Mouse (Mus musculus) small intestine, adult 2 months (tissue): ENCODE data around the gene Phpt1. TPM values are rescaled to one million over a fixed set of nuclear protein-coding genes. Genes with fewer than 3 reads are reported as not detected.

Experiments used
- H3K27ac ChIP-seq: fragments of 200-500 bp; 2 replicates; pipeline ENCODE4 v1.5.1; 2012; ENCODE audit warnings: low read depth, low read length, control low read depth, inconsistent platforms; ENCODE audit not compliant: insufficient read depth
- H3K27me3 ChIP-seq: fragments of 200-500 bp; 2 replicates; pipeline ENCODE4 v1.6.1; 2012; ENCODE audit warnings: mild to moderate bottlenecking, moderate library complexity, low read length, inconsistent platforms; ENCODE audit not compliant: control insufficient read depth, insufficient read depth
- H3K36me3 ChIP-seq: fragments of 200-500 bp; 2 replicates; pipeline ENCODE4 v1.6.1; 2012; ENCODE audit warnings: mild to moderate bottlenecking, low read length, control low read depth, inconsistent platforms; ENCODE audit not compliant: control insufficient read depth, insufficient read depth
- H3K4me1 ChIP-seq: fragments of 200-500 bp; 2 replicates; pipeline ENCODE4 v1.6.1; 2012; ENCODE audit warnings: low read length, inconsistent platforms, mixed read lengths; ENCODE audit not compliant: control insufficient read depth, insufficient read depth, insufficient read length
- H3K4me3 ChIP-seq: fragments of 200-500 bp; 2 replicates; pipeline ENCODE4 v1.5.1; 2012; ENCODE audit warnings: low read depth, mild to moderate bottlenecking, control low read depth, inconsistent platforms, low read length, moderate library complexity
- CTCF ChIP-seq: fragments of 200-500 bp; IDR thresholded peaks from 2 replicates; pipeline ENCODE4 v1.5.1; 2012; ENCODE audit warnings: low read depth, mild to moderate bottlenecking, control low read depth, inconsistent platforms, low read length, moderate library complexity, mixed read lengths; ENCODE audit not compliant: insufficient replicate concordance, insufficient read length; ENCODE audit errors: extremely low read depth
- POLR2A ChIP-seq: fragments of 200-500 bp; IDR thresholded peaks from 2 replicates; pipeline ENCODE4 v1.6.1; 2012; ENCODE audit warnings: low read depth, mild to moderate bottlenecking, control low read depth, inconsistent platforms, low read length, moderate library complexity
- WGBS: fragments of 180-500 bp; shearing (Covaris S2); methylation state at CpG from one replicate; pipeline ENCODE4 v1.1.7; 2018; 5-methylcytosine and 5-hydroxymethylcytosine counted together
- polyA plus RNA-seq: library from polyadenylated mRNA; depleted of rRNA; stranded (reverse); fragments of >200 nt; gene quantifications from 2 replicates; pipeline ENCODE4 v1.2.3, GENCODE M21; 2012; rRNA removed

Gene Phpt1
- polyA plus RNA-seq, 1 experiment = 29.7 TPM

GRCm38 (mm10) chr2:25526510-25527302 is 48.3 kb downstream of the Phpt1 start:
- Histone ChIP-seq H3K4me1 (no peaks in the 10 kb centered on the region), H3K4me3 (no peak overlapping the region), H3K27me3 (no peaks in the 10 kb centered on the region), H3K36me3 (peaks cover 71% of the 10 kb centered on the region), H3K27ac (no peak overlapping the region)
- 84% methylated on average over 9 of the region's 9 CpGs for WGBS
- TF ChIP-seq POLR2A = no peak
- no peak for TF ChIP-seq CTCF

Other genes with a start within 250 kb of the Phpt1 start
- gene Man1b1, start 242.9 kb downstream of the Phpt1 start, polyA plus RNA-seq = 11.1 and 20.5 TPM in 2 replicates
- 12.5 and 24.4 TPM in 2 replicates for gene Dpp7, start 218.9 kb downstream of the Phpt1 start, polyA plus RNA-seq
- gene Uap1l1, start 209.5 kb downstream of the Phpt1 start, polyA plus RNA-seq = 130 and 360 TPM in 2 replicates
- gene Sapcd2, start 202.9 kb downstream of the Phpt1 start, polyA plus RNA-seq = 15.4 and 28.8 TPM in 2 replicates
- 25.8 and 50.7 TPM in 2 replicates for gene Entpd2, start 179.3 kb downstream of the Phpt1 start, polyA plus RNA-seq
- gene Npdc1, start 175.9 kb downstream of the Phpt1 start, polyA plus RNA-seq = 103 and 117 TPM in 2 replicates
- 0.68 and 0.76 TPM in 2 replicates for gene Fut7, start 152.0 kb downstream of the Phpt1 start, polyA plus RNA-seq
- gene Abca2, start 146.5 kb downstream of the Phpt1 start, polyA plus RNA-seq = 15.0 and 18.5 TPM in 2 replicates
- gene Clic3, start 118.4 kb downstream of the Phpt1 start, polyA plus RNA-seq = 0.38 and 12.0 TPM in 2 replicates
- gene Paxx, start 114.1 kb downstream of the Phpt1 start, polyA plus RNA-seq = 48.6 and 62.7 TPM in 2 replicates
- 0.28 and 0.39 TPM in 2 replicates for gene Ptgds, start 105.2 kb downstream of the Phpt1 start, polyA plus RNA-seq
- gene Lcn12, start 81.3 kb downstream of the Phpt1 start, polyA plus RNA-seq = not detected in 2 replicates
- gene Fbxw5, start 74.5 kb downstream of the Phpt1 start, polyA plus RNA-seq = 32.0 and 34.0 TPM in 2 replicates
- 2.1 and 2.2 TPM in 2 replicates for gene C8g, start 73.5 kb downstream of the Phpt1 start, polyA plus RNA-seq
- 8.2 and 13.7 TPM in 2 replicates for gene Traf2, start 28.3 kb downstream of the Phpt1 start, polyA plus RNA-seq
- 209 and 413 TPM in 2 replicates for gene Edf1, start 17.4 kb downstream of the Phpt1 start, polyA plus RNA-seq
- gene Mamdc4, start 379 bp downstream of the Phpt1 start, polyA plus RNA-seq = 0.52 and 1.1 TPM in 2 replicates
- 1.7 and 2.2 TPM in 2 replicates for gene Ajm1, start 6.5 kb upstream of the Phpt1 start, polyA plus RNA-seq
- 35.3 and 47.6 TPM in 2 replicates for gene Rabl6, start 33.3 kb upstream of the Phpt1 start, polyA plus RNA-seq
- gene Ccdc183, start 42.5 kb upstream of the Phpt1 start, polyA plus RNA-seq = not detected in 2 replicates
- gene Tmem141, start 46.8 kb upstream of the Phpt1 start, polyA plus RNA-seq = 10.0 and 11.7 TPM in 2 replicates
- gene Fcna, start 52.8 kb upstream of the Phpt1 start, polyA plus RNA-seq = 0.65 and 1.4 TPM in 2 replicates
- gene Lcn8, start 77.9 kb upstream of the Phpt1 start, polyA plus RNA-seq = not detected in 2 replicates
- gene Lcn5, start 82.7 kb upstream of the Phpt1 start, polyA plus RNA-seq = not detected in 2 replicates
- gene Lcn6, start 101.6 kb upstream of the Phpt1 start, polyA plus RNA-seq = not detected in 2 replicates
- gene Lcn10, start 107.5 kb upstream of the Phpt1 start, polyA plus RNA-seq = not detected in 2 replicates
- not detected in 2 replicates for gene Obp2a, start 124.8 kb upstream of the Phpt1 start, polyA plus RNA-seq
- 22.9 and 28.4 TPM in 2 replicates for gene Bmyc, start 131.5 kb upstream of the Phpt1 start, polyA plus RNA-seq
- gene Obp2b, start 161.8 kb upstream of the Phpt1 start, polyA plus RNA-seq = not detected in 2 replicates
- gene Lcn3, start 190.3 kb upstream of the Phpt1 start, polyA plus RNA-seq = not detected in 2 replicates
- not detected in 2 replicates for gene Lcn11, start 201.8 kb upstream of the Phpt1 start, polyA plus RNA-seq
- not detected in 2 replicates for gene Gm13539, start 207.0 kb upstream of the Phpt1 start, polyA plus RNA-seq
- gene Glt6d1, start 240.6 kb upstream of the Phpt1 start, polyA plus RNA-seq = not detected in 2 replicates
- gene Lcn9, start 247.9 kb upstream of the Phpt1 start, polyA plus RNA-seq = not detected in 2 replicates